Mouse (Mus musculus) G1E-ER4 (cell line): ENCODE data around the gene Rflnb. TPM values are rescaled to one million over a fixed set of nuclear protein-coding genes. Genes with fewer than 3 reads are reported as not detected.

Experiments
- GATA1 ChIP-seq: IDR thresholded peaks from one replicate; pipeline ENCODE4 v1.8.0; 2012; ENCODE audit warnings: low read length, inconsistent platforms
- polyA plus RNA-seq: library from polyadenylated mRNA; stranded (reverse); fragments of >175 nt; gene quantifications from 2 replicates; pipeline ENCODE4 v1.2.3, GENCODE M21; 2012

Rflnb gene
- polyA plus RNA-seq, 1 experiment, result not detected

- no peak for TF ChIP-seq GATA1
These were observed 14.6 kb upstream of the Rflnb start for GRCm38 (mm10) chr11:76042041-76042638.

GRCm38 (mm10) chr11:76040761-76041376 lies 13.3 kb upstream of the Rflnb start:
- no peak for TF ChIP-seq GATA1

GRCm38 (mm10) chr11:76040106-76040505 lies 12.5 kb upstream of the Rflnb start:
- no peak for TF ChIP-seq GATA1

- TF ChIP-seq GATA1, result no peak
These were observed 11.9 kb upstream of the Rflnb start for GRCm38 (mm10) chr11:76039271-76040053.

GRCm38 (mm10) chr11:76037581-76038294 lies 10.2 kb upstream of the Rflnb start:
- TF ChIP-seq GATA1, result no peak

GRCm38 (mm10) chr11:76035182-76035581 lies 7.6 kb upstream of the Rflnb start:
- TF ChIP-seq GATA1, result no peak

- no peak for TF ChIP-seq GATA1
These were observed 6.3 kb upstream of the Rflnb start for GRCm38 (mm10) chr11:76033836-76034235.

GRCm38 (mm10) chr11:76033359-76033758 lies 5.8 kb upstream of the Rflnb start:
- no peak for TF ChIP-seq GATA1

GRCm38 (mm10) chr11:76028072-76028465 lies 487 bp upstream of the Rflnb start:
- TF ChIP-seq GATA1, result no peak

GRCm38 (mm10) chr11:76026527-76027138 lies 949 bp downstream of the Rflnb start:
- no peak for TF ChIP-seq GATA1

GRCm38 (mm10) chr11:76025080-76025583 lies 2.5 kb downstream of the Rflnb start:
- no peak for TF ChIP-seq GATA1

- TF ChIP-seq GATA1, result no peak
These were observed 6.7 kb downstream of the Rflnb start for GRCm38 (mm10) chr11:76020916-76021315.

- TF ChIP-seq GATA1, result no peak
These were observed 7.7 kb downstream of the Rflnb start for GRCm38 (mm10) chr11:76019879-76020278.

- TF ChIP-seq GATA1, result no peak
These were observed 11.8 kb downstream of the Rflnb start for GRCm38 (mm10) chr11:76015814-76016213.

GRCm38 (mm10) chr11:76015251-76015650 lies 12.3 kb downstream of the Rflnb start:
- no peak for TF ChIP-seq GATA1
